Mouse (Mus musculus) layer of hippocampus, adult 9-11 months (tissue): ENCODE results near the gene Naglu.
"Not testable (repeated sequence)": the region's sequence is repeated elsewhere in the genome, so short reads cannot be mapped to it uniquely, and the experiment has no call there.

Experiments
- DNase-seq: peaks from one replicate; pipeline ENCODE4 v3.0.0; 2022

The Naglu gene

DNA sequence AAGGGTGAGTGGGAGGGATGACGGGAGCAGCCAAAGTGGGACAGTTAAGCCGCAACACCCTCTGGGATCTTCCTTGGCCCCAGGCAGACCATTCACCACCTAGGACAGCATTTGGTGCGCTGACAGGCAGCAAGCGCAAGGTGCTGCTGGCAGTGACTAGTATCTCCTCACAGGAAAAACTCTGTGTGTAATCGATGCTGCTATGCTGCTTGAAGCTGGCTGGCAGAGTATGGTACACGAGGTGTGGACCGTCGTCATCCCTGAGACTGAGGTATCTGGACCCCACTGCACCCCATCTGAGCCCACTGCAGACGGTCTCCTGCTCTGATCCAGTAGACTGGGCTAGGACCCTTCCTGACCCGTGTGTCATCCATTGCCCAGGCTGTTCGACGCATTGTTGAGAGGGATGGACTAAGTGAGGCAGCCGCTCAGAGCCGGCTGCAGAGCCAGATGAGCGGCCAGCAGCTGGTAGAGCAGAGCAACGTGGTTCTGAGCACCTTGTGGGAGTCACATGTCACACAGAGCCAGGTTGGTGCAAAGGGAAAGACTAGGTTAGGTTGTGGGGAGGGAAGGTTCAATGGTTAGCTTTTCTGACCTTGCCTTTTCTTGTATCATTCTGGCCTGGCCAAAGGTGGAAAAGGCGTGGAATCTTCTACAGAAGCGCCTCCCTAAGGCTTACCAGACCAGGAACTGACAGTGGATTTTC lies 16.0 kb downstream of the Naglu start:
- DNase-seq = no peak

DNA sequence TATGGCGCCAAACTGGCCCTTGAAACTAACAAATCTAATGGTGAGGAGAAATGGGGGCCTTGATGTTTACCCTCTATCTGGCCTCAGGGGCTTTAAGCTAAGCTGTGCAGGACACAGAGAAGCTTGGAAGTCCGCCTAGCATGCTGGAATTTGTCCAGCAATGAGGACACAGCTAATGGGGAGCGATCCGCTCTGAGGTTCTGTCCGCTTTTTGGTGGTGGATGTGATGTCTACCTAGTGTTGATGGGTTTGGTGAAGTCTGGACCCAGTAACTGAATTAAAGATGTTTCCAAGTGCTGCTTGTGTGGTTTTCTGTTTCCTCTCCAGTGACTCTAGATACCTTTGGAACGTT lies 16.5 kb downstream of the Naglu start:
- DNase-seq = no peak

DNA sequence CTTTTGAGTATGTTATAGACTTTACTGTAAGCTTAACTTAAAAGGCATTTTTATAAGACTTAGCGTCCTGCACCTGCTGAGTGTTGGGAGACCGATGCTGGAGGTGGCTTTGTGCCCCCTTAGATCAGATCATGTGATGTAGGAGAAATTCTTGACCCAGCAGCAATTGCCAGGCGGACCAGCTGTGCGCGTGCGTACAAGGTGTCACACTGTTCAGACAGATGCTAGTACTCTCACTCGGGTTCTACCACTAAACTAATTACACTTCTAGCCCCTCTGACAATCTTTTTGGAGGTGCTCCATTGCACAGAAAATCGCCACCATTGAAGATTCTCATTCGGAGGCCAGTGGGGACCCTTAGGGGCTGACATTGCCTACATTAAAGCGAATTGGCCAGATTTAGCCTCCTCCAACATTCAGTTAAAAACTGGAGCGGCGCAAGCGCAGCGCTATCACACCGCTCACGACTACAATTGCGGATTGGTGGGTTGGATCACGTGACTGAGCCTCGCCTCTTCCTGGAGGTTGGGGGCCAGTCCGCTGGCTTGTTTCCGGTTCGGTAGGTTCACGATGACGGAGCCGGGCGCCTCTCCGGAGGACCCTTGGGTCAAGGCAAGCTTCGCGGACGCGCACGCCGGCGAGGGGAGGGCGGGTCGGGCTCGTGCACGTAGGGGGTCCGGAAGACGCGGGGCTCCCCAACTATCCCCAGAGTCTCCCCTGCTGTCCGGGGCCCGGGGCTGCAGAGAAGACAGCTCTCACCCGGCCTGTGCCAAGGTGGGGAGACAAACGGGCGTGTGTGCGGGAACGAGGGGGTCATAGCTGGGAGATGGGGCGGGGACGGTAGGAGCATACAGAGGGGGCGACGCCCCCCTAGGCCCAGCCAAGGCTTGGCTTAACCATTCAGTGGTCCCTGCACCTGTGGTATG lies 17.2 kb downstream of the Naglu start, which contains the start of gene Mlx:
TSS of gene Mlx (plus strand) at position 522 of the 926 bp plus-strand sequence.
- peak; percentile 94 for DNase-seq

DNA sequence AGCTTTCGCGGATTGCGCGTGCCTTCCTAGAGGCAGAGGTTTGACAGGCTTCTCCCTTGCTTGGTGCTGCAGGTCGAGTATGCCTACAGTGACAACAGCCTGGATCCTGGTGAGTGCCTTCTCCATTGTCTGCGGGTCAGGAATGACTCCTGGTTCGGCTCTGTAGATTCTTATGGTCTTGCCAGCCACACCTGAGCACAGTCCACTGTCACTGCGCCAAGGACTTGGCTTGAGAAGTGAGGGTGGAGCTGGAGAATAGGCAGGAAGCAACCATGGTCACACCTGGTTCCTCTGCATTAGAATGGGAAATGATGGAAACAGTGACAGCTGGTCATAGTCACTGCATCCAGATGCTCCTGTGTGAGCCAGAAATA lies 17.9 kb downstream of the Naglu start:
- DNase-seq = no peak

DNA sequence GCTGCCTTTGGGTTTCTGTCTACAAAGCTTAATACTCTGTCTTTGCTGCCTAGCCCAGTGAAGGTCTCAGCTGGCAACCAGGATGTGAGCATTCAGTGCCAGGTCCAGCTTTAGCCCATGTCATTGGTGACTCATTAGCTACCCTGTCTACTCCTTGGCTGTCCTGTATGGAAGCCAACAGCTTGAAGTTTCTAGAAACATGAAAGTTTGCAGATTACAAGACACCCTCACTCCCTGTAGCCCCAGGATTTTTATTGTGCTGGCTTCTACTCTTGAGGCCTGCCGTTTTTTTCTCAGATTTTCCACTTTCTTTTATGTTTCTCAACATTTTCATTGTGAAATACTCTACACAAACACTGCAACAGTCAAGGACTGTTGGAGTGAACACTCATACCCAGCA lies 20.1 kb downstream of the Naglu start:
- DNase-seq = no peak

DNA sequence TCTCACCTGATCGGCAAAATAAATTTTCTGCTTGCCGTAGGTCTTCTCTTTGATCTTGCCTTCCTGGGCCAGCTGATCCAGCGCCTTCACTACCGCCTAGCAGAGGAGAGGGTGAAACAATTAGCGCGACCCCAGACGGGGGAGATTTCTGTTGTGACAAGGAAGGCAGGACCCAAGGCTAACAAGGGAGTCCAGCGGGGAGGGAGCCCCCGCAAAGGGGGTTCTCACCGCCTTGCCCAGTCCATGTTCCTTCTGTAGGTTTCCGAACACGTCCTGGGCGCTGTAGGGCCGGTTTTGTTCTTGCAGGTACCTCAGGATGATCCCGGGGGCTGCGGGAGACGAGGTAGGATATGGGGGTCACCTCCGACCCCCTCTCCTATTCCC lies 25.1 kb downstream of the Naglu start:
- DNase-seq = no peak

DNA sequence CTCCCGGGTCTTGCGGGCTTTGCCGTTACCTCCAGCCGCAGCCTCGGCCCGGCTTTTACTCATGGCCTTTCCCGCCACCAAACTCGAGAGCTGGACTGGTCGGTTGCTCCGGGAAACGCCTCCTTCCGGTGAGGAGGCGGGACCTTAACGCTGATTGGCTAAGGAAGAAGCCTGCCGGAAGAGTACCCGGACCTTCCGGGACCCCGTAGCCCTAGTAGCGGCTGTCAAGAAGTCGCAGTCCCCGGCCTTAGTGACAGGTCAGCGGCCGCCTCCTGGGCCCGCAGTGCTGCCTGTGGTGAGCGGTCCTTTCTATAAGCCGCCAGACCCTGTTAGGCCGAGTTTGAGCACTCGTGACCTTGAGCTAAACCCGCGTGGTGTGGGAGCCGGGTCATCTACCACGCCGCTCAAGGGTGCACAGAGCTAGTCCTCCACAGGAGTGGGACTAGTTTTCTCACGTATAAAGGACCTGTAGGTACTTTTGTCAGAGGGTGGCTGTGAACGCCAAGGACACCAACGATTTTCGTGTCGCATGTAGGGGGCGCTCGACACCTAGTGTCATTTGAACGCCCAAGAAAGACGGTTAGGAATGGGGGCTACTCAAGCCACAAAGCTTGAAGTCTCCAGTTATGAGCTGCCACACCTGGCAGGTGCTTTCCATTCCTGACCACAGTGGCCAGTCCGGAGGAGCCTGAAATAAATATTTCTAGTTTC lies 25.7 kb downstream of the Naglu start, which contains the start of gene Psmc3ip:
TSS of gene Psmc3ip (minus strand) at position 123 of the 711 bp plus-strand sequence.
- DNase-seq = peak; percentile 95

DNA sequence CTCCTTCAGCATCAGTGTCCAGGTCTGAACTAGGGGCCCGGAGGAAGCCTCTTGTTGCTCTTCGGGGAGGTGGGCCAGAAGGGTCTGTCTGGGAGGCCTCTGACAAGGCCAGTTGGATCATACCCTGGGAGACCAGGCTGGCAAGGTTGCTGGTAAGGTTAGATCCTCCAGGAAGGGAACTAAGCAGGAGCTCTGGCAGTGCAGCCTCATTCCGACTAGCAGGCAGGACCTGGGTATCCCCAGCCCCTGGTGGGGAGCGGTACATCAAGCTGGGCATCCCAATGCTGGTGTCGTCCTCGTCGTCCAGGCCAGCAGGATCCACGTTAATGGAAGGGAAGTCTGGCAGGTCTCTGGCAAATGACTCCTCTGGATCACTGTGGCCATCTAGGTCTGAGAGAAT lies 28.4 kb downstream of the Naglu start:
- no peak for DNase-seq

DNA sequence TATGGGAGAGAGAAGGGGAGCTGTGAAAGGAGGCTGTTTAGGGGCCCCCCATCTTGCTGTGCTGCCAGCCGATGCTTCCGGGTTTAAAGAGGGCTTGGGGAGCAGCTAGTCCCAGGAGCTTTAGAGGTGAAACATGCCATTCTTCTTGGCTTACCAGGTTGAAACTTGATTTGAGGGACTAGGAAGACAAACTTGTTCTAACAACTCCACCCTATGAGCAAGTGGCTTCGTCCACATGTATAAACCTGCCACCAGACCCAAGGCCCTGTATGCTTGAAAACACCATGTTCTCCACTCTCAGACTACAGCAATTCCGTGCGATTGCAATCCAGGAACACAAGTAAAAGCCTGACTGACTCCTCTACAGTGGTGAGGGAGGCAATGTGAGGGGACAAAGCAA lies 33.2 kb downstream of the Naglu start:
- no peak for DNase-seq

DNA sequence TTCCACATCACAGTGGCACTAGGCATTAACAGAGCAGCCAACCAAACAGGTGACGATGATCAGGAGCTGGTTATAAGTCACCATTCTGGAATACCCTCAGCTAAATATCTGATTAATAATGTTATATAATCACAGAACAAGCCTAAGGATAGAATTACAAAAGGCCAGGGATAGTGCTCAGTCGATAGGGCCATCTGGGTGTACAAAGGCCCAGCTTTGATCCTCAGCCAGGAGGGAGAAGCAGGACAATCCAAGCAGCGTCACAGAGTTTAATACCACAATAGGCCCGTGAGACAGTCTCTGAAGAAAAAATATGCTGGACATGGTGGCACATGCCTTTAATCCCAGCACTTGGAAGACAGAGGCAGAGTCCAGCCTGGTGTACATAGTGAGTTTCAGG lies 39.5 kb downstream of the Naglu start:
- no peak for DNase-seq

DNA sequence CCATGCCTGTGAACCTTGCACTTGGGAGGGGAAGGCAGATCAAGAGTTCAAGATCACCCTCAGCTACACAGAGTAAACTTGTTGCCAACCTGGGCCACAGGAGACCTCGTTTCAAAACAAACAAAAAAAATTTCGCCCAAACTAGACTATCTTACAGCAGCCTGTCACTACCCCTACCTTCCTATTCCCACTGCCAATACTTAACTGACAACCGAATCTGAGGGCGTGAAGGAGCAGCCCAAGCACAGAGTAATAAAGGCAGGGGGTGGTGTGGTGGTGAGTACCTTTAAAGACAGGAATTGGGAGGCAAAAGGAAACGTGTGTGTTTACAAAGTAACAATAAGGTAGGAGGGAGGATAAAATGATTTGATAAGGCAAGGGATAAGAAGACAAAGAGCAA lies 40.9 kb downstream of the Naglu start:
- DNase-seq = no peak

DNA sequence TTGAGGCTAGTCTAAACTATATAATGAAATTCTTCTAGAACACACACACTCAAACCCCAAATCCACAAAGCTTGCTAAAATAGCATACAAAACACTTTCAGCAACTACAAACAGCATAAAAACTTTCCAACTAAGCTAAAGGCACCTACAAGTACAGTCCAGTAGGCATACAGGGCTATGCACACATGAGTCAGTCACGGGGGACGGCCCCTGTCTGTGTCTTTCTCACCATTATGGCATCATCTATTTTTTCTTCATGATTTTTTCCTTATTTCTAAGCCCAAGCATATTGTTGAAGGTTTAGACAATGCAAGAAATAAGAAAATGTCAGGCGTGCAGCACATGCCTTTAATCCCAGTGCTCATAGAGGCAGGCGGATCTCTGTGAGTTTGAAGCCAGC lies 41.4 kb downstream of the Naglu start:
- DNase-seq = no peak

DNA sequence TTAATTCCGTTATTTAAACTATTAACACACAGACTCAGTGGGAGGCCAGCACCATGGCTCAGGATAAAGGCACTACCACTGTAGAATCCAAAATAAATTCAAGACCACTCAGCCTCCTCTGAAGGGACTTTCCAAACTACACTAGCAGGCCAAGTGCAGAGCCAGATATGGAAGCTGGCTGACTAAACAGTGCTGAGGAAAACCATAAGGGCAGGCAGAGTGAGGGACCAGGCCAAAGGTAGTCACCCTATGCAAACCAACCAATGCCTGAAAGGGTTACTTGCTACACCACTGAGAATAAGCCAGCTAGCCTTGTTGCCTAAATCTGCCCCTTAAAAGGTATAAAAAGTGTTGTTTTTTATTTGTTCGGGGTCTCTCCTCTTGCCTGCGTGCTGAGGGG lies 42.4 kb downstream of the Naglu start:
- no peak for DNase-seq

DNA sequence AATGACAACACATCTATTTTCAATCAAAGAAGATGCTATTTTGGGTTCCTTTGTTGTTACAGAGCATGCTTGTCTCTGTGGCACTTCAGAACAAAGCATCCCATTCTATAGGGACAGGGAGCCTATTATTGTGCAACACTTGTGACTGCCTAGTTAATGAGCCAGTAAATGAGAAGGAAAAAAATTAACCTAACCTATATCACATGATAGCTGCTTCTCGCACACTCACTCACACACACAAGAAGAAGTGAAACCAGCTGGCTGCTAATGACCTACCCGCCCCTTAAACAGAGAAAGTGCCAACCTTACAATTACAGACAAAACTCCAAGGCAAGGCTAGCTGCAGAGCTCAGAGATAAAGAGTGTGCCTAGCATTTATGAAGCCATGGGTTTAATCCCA lies 45.8 kb downstream of the Naglu start:
- peak; percentile 52 for DNase-seq

DNA sequence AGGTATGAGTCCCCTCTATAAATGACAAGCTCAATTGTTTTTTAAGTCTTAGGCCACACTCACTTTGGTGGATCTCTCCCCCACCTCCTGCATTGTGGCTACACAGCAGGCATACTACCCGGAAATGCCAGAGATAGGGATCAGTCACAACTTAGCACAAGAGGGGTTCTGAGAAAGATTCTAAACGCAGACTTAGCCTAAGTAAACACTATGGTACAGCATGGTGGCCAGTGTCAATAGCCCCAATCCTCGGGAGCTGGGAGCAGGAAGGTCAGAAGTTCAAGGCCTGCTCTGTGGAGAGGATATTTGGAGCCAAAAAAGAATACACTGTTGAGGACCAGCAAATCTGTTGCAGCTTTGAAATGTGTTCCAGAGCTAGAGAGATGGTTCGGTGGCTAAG lies 48.3 kb downstream of the Naglu start:
- no peak for DNase-seq

DNA sequence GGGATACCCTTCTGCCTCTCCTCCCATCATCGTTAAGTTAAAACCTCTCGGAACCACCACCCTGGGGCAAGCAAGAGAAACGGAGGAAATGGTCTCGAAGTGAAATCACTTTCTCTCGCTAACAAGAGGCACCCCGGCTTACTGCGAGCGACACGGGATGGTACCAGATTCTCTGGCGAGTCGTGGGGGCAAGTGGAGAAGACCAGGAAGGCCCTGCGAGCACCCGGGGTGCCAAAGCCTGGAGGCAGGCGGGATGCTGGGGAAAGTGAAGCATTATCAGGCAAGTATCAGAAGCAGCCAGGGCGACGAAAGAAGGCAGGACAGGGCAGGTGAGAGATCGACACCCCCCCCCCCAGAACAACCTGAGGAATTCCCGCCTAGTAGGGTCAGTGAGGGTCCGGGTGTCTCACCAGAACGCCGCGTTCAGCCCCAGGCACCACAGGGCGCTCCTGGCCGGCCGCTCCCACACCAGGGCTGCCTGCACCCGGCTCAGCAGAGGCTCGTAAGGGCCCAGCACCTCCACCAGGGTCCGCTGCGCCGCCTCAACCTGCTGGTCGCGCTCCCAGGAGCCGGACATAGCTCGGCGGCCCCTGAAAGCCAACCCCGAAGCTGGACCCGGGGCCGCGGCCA lies 49.4 kb downstream of the Naglu start:
- DNase-seq = no peak

DNA sequence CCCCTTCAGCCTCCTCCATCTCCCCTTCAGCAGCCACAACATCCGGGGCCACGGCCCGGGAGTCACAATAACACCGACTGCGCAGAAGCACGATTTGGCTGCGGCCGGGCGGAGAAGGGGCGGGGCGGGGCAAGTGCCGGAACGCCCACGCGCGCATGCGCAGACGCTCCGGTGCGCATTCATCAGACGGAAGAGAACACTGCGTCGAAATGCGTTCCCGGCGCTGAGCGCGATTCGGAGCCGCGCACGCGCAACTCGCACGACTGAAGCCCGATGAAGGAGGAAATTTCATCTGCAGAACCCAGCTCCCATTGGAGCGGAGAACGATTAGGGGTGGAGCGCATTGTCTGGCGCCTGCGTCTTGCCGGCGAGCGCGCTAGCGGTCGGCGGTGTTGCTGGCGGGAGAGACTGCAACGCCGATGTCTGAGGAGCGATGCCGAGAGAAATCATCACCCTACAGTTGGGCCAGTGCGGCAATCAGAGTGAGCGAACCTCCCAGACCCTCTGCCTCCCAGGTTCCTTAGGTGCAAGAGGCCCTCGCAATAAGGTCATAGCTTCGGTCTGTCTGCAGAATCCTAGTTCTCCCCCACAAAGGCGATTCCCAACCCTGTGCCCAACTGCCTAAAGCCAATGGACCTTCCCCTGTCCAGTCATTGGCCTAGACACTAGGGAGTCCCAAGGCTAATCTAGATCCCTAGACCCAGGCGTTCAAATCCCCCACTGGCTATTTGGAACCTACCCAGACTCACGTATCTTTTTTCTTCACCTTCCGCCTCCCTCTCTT lies 50.1 kb downstream of the Naglu start, which contains the start of the genes Retreg3 and Tubg1:
TSS of gene Retreg3 (minus strand) at position 133 of the 784 bp plus-strand sequence.
TSS of gene Tubg1 (plus strand) at position 178 of the 784 bp plus-strand sequence.
- peak; percentile 99 for DNase-seq

DNA sequence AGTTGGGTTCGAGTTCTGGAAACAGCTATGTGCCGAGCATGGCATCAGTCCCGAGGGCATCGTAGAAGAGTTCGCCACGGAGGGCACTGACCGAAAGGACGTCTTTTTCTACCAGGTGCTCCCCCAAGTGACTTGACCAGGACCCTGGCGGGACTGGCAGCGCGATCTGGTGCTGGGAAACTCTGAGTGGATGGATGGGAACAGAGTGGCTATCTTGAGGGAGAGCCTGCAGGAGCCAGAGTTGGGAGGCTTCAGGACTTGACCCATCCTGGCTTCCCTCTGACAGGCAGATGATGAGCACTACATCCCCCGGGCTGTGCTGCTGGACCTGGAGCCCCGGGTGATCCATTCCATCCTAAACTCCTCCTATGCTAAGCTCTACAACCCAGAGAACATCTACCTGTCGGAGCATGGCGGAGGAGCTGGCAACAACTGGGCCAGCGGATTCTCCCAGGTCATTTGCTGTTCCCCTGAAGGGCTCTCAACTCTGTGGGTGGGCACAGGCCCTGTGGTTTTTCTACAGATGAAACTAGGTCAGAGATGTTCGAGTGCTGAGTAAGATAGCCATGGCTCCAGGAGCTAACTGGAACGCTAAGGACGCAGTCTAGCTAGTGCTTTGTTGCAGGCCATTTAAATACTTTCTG lies 50.9 kb downstream of the Naglu start:
- no peak for DNase-seq

DNA sequence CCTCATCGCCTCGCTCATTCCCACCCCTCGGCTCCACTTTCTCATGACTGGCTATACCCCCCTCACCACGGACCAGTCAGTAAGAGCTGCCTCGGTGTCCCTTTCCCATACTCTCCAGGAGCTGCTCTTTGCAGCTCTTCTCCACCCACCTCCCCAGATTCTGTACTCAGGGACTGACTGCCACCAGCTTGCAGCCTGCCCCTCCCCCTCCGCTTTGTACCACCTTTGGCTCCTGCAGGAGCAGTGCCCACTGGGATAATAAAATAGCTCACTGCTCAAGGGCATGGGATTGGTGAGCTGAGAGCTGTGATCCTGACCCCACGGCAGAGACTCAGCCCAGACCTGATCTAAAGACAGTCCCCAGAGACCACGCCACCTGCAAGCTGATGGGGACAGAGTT lies 54.7 kb downstream of the Naglu start:
- not testable (repeated sequence) for DNase-seq

DNA sequence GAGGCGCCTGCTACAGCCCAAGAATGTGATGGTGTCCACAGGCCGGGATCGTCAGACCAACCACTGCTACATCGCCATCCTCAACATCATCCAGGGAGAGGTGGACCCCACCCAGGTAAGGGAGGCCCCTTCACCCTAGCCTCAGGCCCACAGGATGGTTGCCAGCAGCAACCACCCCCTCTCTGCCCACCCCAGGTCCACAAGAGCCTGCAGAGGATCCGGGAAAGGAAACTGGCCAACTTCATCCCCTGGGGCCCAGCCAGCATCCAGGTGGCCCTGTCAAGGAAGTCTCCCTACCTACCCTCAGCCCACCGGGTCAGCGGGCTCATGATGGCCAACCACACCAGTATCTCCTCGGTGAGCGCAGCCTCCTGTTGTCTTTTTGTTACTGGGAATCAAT lies 55.2 kb downstream of the Naglu start:
- DNase-seq = not testable (repeated sequence)

DNA sequence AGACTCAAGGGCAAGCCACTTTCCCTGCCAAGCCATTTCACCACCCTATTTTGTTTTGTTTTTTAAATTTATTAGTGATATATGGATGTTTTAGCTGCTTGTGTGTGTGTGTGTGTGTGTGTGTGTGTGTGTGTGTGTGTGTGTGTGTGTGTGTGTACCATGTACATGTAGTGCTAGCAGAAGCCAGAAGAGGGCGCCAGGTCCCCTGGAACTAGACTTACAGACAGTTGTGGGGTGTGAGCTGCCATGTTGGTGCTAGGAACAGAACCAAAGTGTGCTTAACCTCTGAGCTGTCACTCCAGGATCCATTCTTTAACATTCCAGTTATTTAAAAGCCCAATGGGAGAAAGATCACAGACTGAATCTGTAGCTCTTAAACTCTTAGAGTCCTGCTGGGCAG lies 57.3 kb downstream of the Naglu start:
- DNase-seq = no peak
